Mouse (Mus musculus): ENCODE results near the gene Gm6034.

GRCm38 (mm10) chr17:36018979-36019378 is 23.8 kb upstream of the Gm6034 start:
- TF ChIP-seq POLR2A (IDR thresholded peaks at IDR 0.05; ENCODE audit: borderline replicate concordance, control insufficient read depth, low read depth, low read length) = no peak
- TF ChIP-seq CTCF (IDR thresholded peaks at IDR 0.05; ENCODE audit: control insufficient read depth, insufficient read depth, low read length) = no peak
